Mouse (Mus musculus): ENCODE data around the gene Gm20696.

Gene Gm20696

GRCm38 (mm10) chr6:99519052-99519451 lies 147.5 kb downstream of the Gm20696 start:
- DNase-seq = peak in 1 of 2 experiments; percentile 46

- DNase-seq = no peak
Measured at GRCm38 (mm10) chr6:99515667-99516199, 150.9 kb downstream of the Gm20696 start.

DNA sequence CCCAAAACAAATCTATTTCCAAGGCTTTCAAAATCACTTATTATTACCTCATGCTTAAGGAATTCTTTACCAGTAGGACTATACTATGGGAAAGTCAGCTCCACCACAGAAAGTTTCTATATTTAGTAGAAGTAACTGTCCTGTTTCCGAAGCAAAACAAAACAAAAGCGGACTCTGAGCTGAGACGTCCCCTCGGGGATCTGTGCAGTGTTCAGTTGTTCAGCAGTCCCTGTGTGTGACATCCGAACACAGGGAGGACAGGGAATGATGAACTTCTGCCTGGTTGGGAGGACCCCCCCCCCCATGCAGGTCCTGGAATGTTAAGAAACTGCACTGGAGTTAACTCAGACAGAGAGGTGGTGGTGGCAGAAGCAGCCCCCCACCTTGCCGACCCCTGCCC lies 154.7 kb downstream of the Gm20696 start:
- DNase-seq = no peak

DNA sequence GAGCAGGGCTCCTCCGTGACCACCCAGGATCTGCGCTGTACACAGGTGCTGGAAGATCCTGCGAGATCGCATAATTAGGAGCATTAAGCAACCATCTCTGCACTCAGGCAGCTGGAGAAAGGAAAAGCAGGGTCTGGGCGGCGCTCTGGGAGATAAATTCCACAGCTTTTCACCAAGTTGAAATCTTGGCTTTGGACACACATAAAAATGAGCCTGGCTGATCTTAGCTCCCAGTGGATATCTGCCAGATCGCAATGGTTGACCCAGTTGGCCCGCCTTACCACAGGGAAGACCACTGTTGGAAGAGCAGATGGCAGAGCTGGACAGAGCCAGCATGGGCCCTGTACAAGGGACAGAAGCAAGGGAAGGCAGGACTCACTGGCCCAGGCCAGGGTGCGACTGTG lies 157.4 kb downstream of the Gm20696 start:
- DNase-seq = no peak

DNA sequence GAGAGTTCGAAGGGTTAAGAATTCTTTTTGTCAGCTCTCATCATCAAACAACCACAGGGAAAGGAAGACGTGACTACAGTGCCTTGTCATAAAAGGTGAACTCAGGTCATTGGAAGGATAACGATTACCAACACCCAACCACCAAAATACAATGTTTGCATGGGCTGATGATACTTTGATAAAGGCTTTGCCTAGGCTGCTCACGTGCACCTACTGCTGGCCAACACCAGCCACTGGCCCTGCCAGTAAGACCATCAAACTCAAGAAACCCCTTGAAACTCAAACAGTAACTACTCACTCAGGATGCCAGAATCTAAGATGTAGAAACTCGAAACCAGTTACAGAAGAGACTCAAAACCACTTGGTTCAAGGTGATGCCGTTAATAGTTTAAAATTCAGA lies 159.8 kb downstream of the Gm20696 start:
- no peak for DNase-seq

DNA sequence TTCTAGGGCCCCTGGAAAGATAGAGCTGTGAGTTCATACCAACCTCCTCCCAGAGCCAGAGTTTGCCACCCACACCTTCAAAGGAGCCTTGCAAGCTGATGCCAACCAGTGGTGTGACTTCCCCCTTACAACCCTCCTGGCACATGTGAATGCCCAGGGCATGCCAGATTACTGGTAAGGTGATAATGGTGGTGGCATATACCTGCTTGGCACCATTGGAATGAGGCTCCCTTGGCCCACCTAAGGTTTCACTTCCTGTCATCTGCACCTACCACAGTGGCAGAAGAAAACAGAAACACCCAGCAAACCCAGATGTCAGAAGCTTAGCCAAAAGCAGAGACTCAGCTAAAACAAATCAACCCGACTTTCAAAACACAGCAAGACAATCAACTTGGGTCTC lies 162.9 kb downstream of the Gm20696 start:
- DNase-seq = no peak

DNA sequence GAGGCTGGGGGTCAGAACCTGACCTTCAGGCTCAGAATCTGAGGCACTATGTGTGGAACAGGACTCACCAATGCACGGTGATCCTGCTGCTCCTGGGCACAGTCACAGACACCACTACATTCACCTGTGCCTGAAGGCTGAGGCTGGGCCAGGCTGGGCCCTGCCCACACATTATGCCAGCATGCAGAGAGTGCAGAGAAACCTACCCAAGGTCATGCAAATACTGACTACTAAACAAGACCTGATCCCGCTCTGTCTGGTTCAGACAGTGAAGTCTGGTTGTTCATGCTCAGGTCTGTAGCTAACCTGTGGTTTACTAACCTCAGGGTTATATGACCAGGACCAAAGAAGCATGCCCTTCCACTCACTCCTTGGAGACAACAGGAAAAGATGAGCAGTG lies 163.9 kb downstream of the Gm20696 start:
- DNase-seq = no peak

GRCm38 (mm10) chr6:99502314-99502713 lies 164.3 kb downstream of the Gm20696 start:
- DNase-seq = no peak

- DNase-seq = no peak
Measured at GRCm38 (mm10) chr6:99500570-99501270, 165.9 kb downstream of the Gm20696 start.

- no peak for DNase-seq
Measured at GRCm38 (mm10) chr6:99498082-99498481, 168.5 kb downstream of the Gm20696 start.

DNA sequence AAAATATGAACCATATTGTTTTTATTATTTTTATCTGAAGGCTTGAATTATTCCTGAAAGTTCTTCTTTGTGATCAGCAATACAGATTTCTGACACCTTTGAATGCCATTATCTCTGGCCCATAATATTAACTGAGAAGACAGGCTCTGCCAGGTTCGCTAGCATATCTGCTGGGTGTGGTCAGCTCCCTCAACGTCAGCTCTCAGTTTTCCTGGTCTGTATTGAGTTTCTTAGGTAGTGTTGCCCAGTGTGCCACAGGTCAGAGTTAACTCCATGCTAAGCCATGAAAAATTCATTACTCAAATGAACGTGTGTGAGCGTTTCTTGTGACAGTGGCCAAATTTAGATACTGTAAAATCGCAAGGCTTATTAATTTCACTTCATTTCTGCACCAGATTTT lies 170.5 kb downstream of the Gm20696 start:
- DNase-seq = no peak

DNA sequence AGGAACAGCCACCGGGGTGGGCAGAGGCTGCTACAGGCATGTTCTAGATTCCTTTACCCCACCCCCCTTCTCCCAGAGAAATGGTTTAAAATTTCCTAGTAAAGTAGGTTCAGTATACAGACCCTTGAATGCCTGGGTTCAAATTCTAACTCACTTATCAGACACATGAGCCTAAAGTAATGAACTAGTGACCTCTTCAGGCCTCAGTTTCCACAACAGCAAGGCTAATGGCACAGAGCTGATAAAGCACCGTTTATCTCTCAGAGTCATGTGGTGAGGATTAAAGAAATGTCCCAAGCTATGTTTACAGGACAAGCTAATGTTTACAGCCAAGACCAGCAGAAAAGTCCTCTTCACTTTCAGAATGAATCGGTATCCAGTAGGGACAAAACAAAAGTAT lies 173.7 kb downstream of the Gm20696 start:
- no peak for DNase-seq

DNA sequence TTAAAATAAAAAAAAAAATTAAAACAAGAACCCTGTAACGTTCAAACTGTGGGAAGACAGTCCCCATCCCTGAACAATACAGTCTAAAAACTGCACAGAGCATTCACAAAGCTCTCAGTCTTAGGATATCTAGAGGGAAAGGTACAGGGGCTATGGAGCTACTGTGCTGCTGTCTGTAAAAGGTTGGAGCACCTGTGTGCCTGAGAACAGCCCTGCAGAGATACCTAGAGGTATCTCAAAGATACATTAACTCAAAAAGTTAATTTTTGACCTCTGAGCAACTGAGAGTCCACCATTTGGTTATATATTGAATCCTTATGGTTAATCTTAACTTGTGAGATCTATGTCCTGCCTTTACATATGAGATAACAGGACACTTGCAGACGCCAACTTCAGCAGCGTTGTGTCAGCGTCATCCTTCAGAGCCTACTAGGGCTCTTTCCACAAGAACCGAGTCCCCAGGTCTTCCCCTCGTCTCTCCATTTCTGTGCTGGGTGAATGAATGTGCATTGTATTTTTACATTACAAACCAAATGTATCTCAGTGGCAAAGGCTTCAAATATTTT lies 174.5 kb downstream of the Gm20696 start:
- no peak for DNase-seq

DNA sequence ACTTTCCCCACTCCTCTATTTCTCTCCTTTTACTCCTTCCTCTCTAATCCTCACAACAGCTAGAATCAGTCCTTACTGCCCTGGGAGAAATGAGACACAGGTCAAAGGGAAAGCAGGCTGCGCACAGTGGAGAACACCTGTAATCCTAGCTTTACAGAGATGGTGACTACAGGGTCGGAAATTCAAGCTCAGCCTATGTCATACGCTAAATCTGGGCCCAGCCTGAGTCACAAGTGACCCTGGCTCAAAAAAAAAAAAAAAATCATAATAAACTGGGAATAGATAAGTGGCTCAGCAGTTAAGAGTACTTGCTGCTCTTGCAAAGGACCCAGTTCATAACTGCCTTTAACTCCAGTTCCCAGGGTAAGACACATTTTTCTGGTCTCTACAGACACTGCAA lies 175.5 kb downstream of the Gm20696 start:
- no peak for DNase-seq

DNA sequence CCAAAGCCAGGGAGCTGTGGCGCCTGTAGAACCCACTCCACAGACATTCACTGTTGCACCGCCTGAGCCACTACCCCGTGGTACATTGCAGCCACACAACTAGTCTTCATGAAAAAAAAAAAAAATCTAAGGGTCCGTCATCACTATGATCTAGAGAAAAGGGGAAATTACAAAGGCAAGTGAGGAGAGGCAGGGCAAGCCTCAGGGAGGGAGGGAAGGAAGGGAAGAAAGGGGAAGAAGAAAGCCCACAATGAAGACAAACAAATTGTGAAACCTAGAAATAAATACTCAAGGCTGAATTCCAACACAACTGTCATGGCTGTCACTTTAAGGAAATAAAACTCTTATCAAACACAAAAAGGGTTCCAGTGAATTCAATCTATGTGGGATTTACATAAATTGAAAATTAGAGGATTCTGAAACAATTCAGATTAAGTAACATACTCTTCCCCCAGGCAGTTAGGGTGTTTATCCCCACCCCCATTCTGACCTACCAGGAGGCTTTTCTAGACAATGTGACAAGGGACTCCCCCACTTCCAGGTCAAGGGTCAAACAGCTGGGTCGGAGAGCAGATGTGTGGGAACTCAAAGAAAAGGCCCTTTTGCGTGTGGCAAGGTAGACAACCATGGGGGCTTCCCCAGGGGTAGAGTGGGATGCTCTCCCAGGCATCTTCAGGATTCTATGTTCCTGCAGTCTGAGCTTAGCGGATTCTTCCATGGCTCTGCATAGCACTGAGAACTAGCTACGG lies 176.5 kb downstream of the Gm20696 start:
- no peak for DNase-seq

- DNase-seq = no peak
Measured at GRCm38 (mm10) chr6:99489423-99489822, 177.2 kb downstream of the Gm20696 start.

GRCm38 (mm10) chr6:99485884-99486640 lies 180.5 kb downstream of the Gm20696 start:
- DNase-seq = peak; percentile 37 to 61

DNA sequence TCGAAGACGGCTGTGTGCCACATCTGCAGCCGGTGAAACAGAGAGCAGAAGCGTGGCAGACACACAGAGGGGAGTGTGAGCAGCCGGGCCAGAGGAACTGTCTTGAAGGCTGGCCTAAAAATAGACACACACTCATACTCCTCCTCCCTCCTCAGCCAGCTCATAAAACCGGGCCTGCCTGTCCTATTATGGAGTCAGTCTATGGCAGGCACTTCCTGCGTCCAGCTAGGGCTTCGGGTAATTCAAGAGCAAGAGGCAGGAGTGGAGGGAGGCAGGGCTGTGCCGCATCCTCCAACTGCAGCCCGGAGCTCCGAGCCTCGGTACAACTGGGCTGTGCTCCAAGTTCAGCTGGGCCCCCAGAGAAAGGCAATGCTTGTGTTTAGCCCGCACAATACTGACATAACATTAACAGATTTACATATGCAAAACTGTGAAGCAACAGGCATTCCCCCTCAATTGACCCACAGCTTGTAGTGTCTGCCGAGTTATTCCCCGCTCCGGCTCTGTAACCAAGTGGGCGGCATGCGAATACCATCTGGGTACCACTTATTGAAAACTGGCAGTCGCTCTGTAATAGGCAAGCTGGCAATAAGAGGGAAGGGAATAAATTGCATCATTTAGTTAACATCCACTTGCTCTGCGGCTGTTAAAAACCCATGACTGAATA lies 181.2 kb downstream of the Gm20696 start:
- peak; percentile 75 to 84 for DNase-seq

DNA sequence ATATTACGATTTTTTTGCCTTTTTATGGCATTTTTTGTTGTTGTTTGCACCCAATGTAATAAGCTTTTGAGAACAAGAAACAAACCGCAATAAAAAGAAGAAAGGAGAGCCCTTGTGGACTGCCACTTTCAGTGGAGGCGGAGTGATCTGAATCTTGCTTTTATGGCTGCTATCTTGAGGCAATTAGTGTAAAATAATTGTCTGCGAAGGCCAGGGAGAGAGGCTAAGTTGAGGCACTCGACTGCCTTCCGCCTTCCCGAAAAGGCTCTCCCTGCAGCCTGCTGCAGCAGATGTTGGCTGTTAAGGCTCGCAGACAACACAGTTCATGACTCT lies 181.7 kb downstream of the Gm20696 start:
- DNase-seq = no peak

- peak in 1 of 2 experiments; percentile 40 for DNase-seq
Measured at GRCm38 (mm10) chr6:99484197-99484725, 182.3 kb downstream of the Gm20696 start.

DNA sequence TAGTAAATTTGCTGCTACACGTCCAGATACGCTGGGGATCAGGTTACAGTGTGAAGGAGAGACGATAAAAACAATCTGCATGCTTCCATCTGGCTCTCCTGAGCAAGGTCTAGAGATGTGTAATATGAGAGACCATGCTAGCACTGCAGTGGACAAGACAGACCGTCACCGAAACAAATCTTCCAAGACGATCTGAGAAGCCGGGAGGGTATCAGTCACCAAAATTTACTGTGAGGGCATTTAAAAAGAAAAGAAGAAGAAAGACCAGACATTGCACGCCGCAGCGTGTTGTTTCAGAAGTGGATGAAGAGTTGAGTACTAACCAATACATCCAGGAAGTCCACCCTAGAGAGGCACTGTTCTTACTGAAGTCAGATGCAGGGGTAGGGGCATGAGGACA lies 183.0 kb downstream of the Gm20696 start:
- no peak for DNase-seq

DNA sequence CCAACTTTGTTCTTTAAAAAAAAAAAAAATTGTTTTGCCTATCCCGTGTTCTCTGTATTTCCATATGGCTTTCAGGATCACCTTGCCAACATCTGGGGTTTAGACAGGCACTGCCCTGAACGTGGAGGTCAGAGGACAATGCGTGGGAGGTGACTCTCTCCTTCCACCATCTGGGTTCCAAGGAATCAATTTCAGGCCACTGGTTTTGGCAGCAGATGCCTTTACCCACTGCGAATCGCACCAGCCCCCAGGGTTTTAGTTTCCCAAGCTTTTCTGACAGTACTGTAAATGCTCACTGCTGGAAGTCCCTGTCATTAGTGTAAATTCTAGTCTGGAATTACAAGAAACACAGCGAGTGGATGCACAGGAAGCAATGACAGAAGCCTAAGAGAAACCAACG lies 185.0 kb downstream of the Gm20696 start:
- DNase-seq = peak in 1 of 2 experiments; percentile 52
